Mouse (Mus musculus) T-helper 17 cell (primary cell): ENCODE measurements around the gene Olfr1048.
"Not testable (repeated sequence)": the region's sequence is repeated elsewhere in the genome, so short reads cannot be mapped to it uniquely, and the experiment has no call there.

ENCODE experiments used
- in situ Hi-C, 2 experiments: fragments of 300-600 bp; cut with MboI, MseI; formaldehyde crosslinking; loops; 1 replicate in 1 of 2; 2 replicates in 1 of 2; pipeline ENCODE4 v1.15.1; 2025; ENCODE audit warnings: high pct_unique_total_duplicates in 2 of 2

The Olfr1048 gene

GRCm38 (mm10) chr2:86240189-86240588 lies at the start of gene Olfr1048:
Gene Olfr1048 (minus strand): TSS chr2:86240289.
- in situ Hi-C loops, result no loop called here

GRCm38 (mm10) chr2:86278988-86279387 lies 38.9 kb upstream of the Olfr1048 start, which contains the start of gene Olfr1051:
Gene Olfr1051 (minus strand): TSS chr2:86279088.
- in situ Hi-C loops, result not testable (repeated sequence)

- in situ Hi-C loops, result not testable (repeated sequence)
These were observed 18.1 kb upstream of the Olfr1048 start, which contains the start of gene Olfr1049 for GRCm38 (mm10) chr2:86258228-86258627. Gene Olfr1049 (minus strand): TSS chr2:86258328.

- in situ Hi-C loops, result no loop called here
These were observed 8.8 kb downstream of the Olfr1048 start, which contains the start of gene Olfr1047 for GRCm38 (mm10) chr2:86231301-86231700. Gene Olfr1047 (minus strand): TSS chr2:86231401.

GRCm38 (mm10) chr2:86219214-86219613 lies 20.9 kb downstream of the Olfr1048 start, which contains the start of gene Olfr1046:
Gene Olfr1046 (minus strand): TSS chr2:86219314.
- in situ Hi-C loops, result no loop called here

DNA sequence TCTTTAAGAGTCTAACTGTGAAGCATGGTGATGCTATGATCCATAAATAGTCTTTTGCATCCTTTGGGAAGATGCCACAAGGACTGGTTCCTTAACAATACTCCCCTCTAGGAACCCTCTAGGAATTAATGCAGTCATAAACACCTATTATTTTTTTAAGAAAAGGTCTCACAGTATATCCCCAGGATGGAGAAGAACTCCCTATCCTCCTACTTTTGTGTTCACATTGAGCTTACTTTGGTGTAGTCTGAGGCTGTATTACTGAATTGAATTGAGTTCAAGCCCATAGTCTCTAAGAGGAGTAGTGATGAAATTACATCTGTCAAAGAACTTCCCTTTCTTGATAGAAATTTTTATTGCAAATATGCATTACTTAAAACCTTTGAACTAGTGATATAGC lies 37.2 kb downstream of the Olfr1048 start, which contains the start of gene Olfr1045:
Gene Olfr1045, minus strand, starts transcription at position 101 of the 400 bp plus-strand sequence.
- in situ Hi-C loops, result no loop called here

DNA sequence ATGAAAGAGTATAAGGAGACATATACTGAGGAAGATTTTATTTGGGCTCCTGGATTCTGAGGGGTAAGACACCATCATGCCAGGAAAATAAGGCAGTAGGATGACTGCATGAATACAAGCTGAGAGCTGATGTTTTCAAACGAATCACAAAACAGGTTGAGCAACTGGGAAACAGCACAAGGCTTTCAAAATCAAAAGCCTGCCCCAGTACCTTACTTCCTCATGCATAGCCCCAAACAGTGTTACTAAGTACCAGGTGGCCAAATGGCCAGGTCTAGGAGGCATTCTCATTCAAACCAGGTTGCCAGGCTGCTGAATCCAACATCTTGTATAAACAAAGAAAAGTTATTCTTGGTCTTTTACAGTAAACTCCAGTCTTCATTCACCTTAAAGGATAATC lies 44.2 kb downstream of the Olfr1048 start:
- in situ Hi-C loops, result no loop called here

DNA sequence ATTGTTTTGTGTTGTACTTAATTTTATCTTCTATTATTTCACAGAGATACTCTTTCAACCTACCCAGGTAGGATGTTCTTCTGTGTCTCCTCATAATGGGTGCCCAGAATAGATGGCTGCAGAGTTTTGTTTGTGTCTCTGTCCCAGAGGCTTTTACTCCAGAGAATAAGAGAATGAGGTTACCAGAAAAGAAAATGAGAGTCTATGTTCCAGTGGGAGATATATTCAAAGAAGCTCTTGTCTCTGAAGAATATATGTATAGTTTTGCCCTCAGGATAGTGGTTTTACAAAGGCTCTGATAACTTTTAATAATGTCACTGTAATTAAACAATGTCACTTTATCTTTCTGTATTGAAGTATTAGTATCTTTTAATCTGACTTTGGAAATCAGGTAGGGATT lies 54.5 kb downstream of the Olfr1048 start, which contains the start of gene Olfr52:
Gene Olfr52, minus strand, starts transcription at position 101 of the 400 bp plus-strand sequence.
- in situ Hi-C loops, result no loop called here
